Mouse (Mus musculus): ENCODE results near the gene Pgs1. TPM values are rescaled to one million over a fixed set of nuclear protein-coding genes. Genes with fewer than 3 reads are reported as not detected.

Gene Pgs1
- polyA plus RNA-seq, 1 experiment from 2014 or later, result 120 TPM

- in situ Hi-C loops (cut with MboI; ENCODE audit: low pct_unique_long_range_greater_than_20kb), result loop anchor here (25.0 kb wide), 1 partner anchor 861 kb away; the partner anchor contains the start of gene Sec14l1
- ATAC-seq, result no peak
- TF ChIP-seq CTCF (IDR thresholded peaks at IDR 0.05), result no peak
- ChIA-PET CTCF (interaction anchor here (0.9 to 2.8 kb wide), 8 partner anchors 9 to 60 kb away, joined by 3 to 15 read pairs (median 6); partner anchors contain the start of gene Pgs1), POLR2A (interaction anchor here (6.2 kb wide), 1 partner anchor 15 kb away, joined by 36 read pairs; the partner anchor contains the start of gene Pgs1)
- H3K27me3 ChIP-seq, result no peaks in the 10 kb centered on the region
- no peak for DNase-seq (ENCODE audit: low read depth, low spot score)
Observed at GRCm38 (mm10) chr11:117972656-117973558, 13.2 kb upstream of the Pgs1 start.

- ATAC-seq (no peak), DNase-seq (ENCODE audit: low read depth, low spot score) (no peak)
- CTCF ChIA-PET, result interaction anchor here (1.1 to 2.8 kb wide), 8 partner anchors 10 to 48 kb away, joined by 3 to 15 read pairs (median 6); partner anchors contain the start of gene Pgs1
- H3K27me3 ChIP-seq, result no peaks in the 10 kb centered on the region
- no peak for TF ChIP-seq CTCF (IDR thresholded peaks at IDR 0.05)
- in situ Hi-C loops (cut with MboI; ENCODE audit: low pct_unique_long_range_greater_than_20kb), result loop anchor here (25.0 kb wide), 1 partner anchor 861 kb away; the partner anchor contains the start of gene Sec14l1
- POLR2A ChIA-PET, result interaction anchor here (6.2 kb wide), 1 partner anchor 15 kb away, joined by 36 read pairs; the partner anchor contains the start of gene Pgs1
Observed at GRCm38 (mm10) chr11:117973569-117973968, 12.5 kb upstream of the Pgs1 start.

GRCm38 (mm10) chr11:117974327-117975125 lies 11.6 kb upstream of the Pgs1 start:
- in situ Hi-C loops (cut with MboI; ENCODE audit: low pct_unique_long_range_greater_than_20kb), result loop anchor here (25.0 kb wide), 1 partner anchor 862 kb away; the partner anchor contains the start of gene Sec14l1
- no peaks in the 10 kb centered on the region for H3K27me3 ChIP-seq
- ChIA-PET CTCF (interaction anchor here (1.1 to 2.8 kb wide), 9 partner anchors 11 to 47 kb away, joined by 3 to 15 read pairs (median 6); partner anchors contain the start of gene Pgs1), POLR2A (interaction anchor here (1.4 to 6.2 kb wide), 6 partner anchors 10 to 42 kb away, joined by 3 to 36 read pairs (median 5); partner anchors contain the start of gene Pgs1)
- no peak for TF ChIP-seq CTCF (IDR thresholded peaks at IDR 0.05)
- ATAC-seq (no peak), DNase-seq (ENCODE audit: low read depth, low spot score) (no peak)

GRCm38 (mm10) chr11:117975211-117975967 lies 10.7 kb upstream of the Pgs1 start:
- no peaks in the 10 kb centered on the region for H3K27me3 ChIP-seq
- TF ChIP-seq CTCF (IDR thresholded peaks at IDR 0.05), result no peak
- CTCF ChIA-PET, result interaction anchor here (1.2 to 2.8 kb wide), 6 partner anchors 10 to 40 kb away, joined by 3 to 15 read pairs (median 6); partner anchors contain the start of gene Pgs1
- POLR2A ChIA-PET, result interaction anchor here (0.7 to 6.2 kb wide), 9 partner anchors 9 to 41 kb away, joined by 3 to 36 read pairs (median 4); partner anchors contain the start of gene Pgs1
- DNase-seq (ENCODE audit: low read depth, low spot score) (no peak), ATAC-seq (no peak)
- in situ Hi-C loops (cut with MboI; ENCODE audit: low pct_unique_long_range_greater_than_20kb), result no loop called here

- DNase-seq (ENCODE audit: low read depth, low spot score) (no peak), ATAC-seq (peak; percentile 46)
- ChIA-PET POLR2A (interaction anchor here (0.5 to 6.2 kb wide), 8 partner anchors 10 to 40 kb away, joined by 3 to 36 read pairs (median 4); partner anchors contain the start of gene Pgs1), CTCF (interaction anchor here (2.8 kb wide), 1 partner anchor 14 kb away, joined by 15 read pairs; no protein-coding TSS in a partner anchor)
- H3K27me3 ChIP-seq, result no peaks in the 10 kb centered on the region
- in situ Hi-C loops (cut with MboI; ENCODE audit: low pct_unique_long_range_greater_than_20kb), result no loop called here
- no peak for TF ChIP-seq CTCF (IDR thresholded peaks at IDR 0.05)
Observed at GRCm38 (mm10) chr11:117976081-117976582, 10.0 kb upstream of the Pgs1 start.

GRCm38 (mm10) chr11:117977694-117978360 lies 8.3 kb upstream of the Pgs1 start:
- no peaks in the 10 kb centered on the region for H3K27me3 ChIP-seq
- ATAC-seq (no peak), DNase-seq (ENCODE audit: low read depth, low spot score) (no peak)
- ChIA-PET CTCF (no interaction called here), POLR2A (interaction anchor here (6.2 kb wide), 1 partner anchor 10 kb away, joined by 36 read pairs; the partner anchor contains the start of gene Pgs1)
- no peak for TF ChIP-seq CTCF (IDR thresholded peaks at IDR 0.05)
- in situ Hi-C loops (cut with MboI; ENCODE audit: low pct_unique_long_range_greater_than_20kb), result no loop called here

GRCm38 (mm10) chr11:117979388-117979787 lies 6.7 kb upstream of the Pgs1 start:
- CTCF ChIA-PET, result interaction anchor here (1.1 to 1.4 kb wide), 6 partner anchors 10 to 259 kb away, joined by 3 read pairs; partner anchors contain the start of gene Socs3
- in situ Hi-C loops (cut with MboI; ENCODE audit: low pct_unique_long_range_greater_than_20kb), result no loop called here
- POLR2A ChIA-PET, result interaction anchor here (0.8 to 2.3 kb wide), 6 partner anchors 9 to 41 kb away, joined by 3 to 10 read pairs (median 3); no protein-coding TSS in a partner anchor
- TF ChIP-seq CTCF (IDR thresholded peaks at IDR 0.05), result no peak
- DNase-seq (ENCODE audit: low read depth, low spot score), result peak; percentile 95
- no peaks in the 10 kb centered on the region for H3K27me3 ChIP-seq
- peak; percentile 55 for ATAC-seq

- ChIA-PET CTCF (no interaction called here), POLR2A (interaction anchor here (0.5 kb wide), 1 partner anchor 11 kb away, joined by 4 read pairs; no protein-coding TSS in a partner anchor)
- TF ChIP-seq CTCF (IDR thresholded peaks at IDR 0.05), result no peak
- DNase-seq (ENCODE audit: low read depth, low spot score) (no peak), ATAC-seq (no peak)
- in situ Hi-C loops (cut with MboI; ENCODE audit: low pct_unique_long_range_greater_than_20kb), result no loop called here
- no peaks in the 10 kb centered on the region for H3K27me3 ChIP-seq
Observed at GRCm38 (mm10) chr11:117982426-117982825, 3.7 kb upstream of the Pgs1 start.
